Mouse (Mus musculus) liver, postnatal 0 days (tissue): Measurements from ENCODE around the gene Mcm10. TPM values are rescaled to one million over a fixed set of nuclear protein-coding genes. Genes with fewer than 3 reads are reported as not detected.

Experiments
- ATAC-seq: fragments of 200-750 bp; cut with Nextera tagmentation; 2 replicates; pipeline ENCODE4 v1.8.0; 2017; ENCODE audit warnings: mild to moderate bottlenecking, moderate library complexity
- DNase-seq: peaks from one replicate; pipeline ENCODE4 v3.0.0-alpha.2; 2016
- H3K27ac ChIP-seq: fragments of 300-500 bp; sonication (generic); 2 replicates; pipeline ENCODE4 v1.5.1; 2014; ENCODE audit warnings: antibody characterized with exemption, moderate library complexity, mild to moderate bottlenecking, low read depth
- H3K27me3 ChIP-seq: fragments of 300-500 bp; sonication (generic); 2 replicates; pipeline ENCODE4 v1.6.1; 2014; ENCODE audit warnings: low read length, control low read depth, mixed read lengths; ENCODE audit not compliant: insufficient read depth
- H3K36me3 ChIP-seq: fragments of 300-500 bp; sonication (generic); replicated peaks from 2 replicates; pipeline ENCODE4 v1.6.1; 2014; ENCODE audit warnings: mild to moderate bottlenecking, control low read depth, low read length, moderate library complexity, mixed read lengths; ENCODE audit not compliant: insufficient read depth
- H3K4me1 ChIP-seq: fragments of 300-500 bp; sonication (generic); 2 replicates; pipeline ENCODE4 v1.6.1; 2014; ENCODE audit warnings: antibody characterized with exemption, mild to moderate bottlenecking, control low read depth; ENCODE audit not compliant: insufficient read depth
- H3K4me2 ChIP-seq: fragments of 300-500 bp; sonication (generic); 2 replicates; pipeline ENCODE4 v1.6.1; 2014; ENCODE audit warnings: low read depth, mild to moderate bottlenecking, low read length, moderate library complexity, mixed read lengths
- H3K4me3 ChIP-seq: fragments of 300-500 bp; sonication (generic); 2 replicates; pipeline ENCODE4 v1.5.1; 2014; ENCODE audit warnings: low read depth, low read length
- H3K9ac ChIP-seq: fragments of 300-500 bp; sonication (generic); replicated peaks from 2 replicates; pipeline ENCODE4 v1.6.1; 2014; ENCODE audit warnings: mild to moderate bottlenecking, moderate library complexity
- H3K9me3 ChIP-seq: fragments of 300-500 bp; sonication (generic); 2 replicates; pipeline ENCODE4 v1.6.1; 2016; ENCODE audit warnings: mild to moderate bottlenecking, control low read depth, low read length, mixed read lengths
- CTCF ChIP-seq: sonication (generic); IDR thresholded peaks from 2 replicates; pipeline ENCODE4 v1.5.1; 2016; ENCODE audit warnings: antibody characterized with exemption, low read depth
- EP300 ChIP-seq: IDR thresholded peaks from 2 replicates; pipeline ENCODE4 v1.6.1; 2016; ENCODE audit warnings: antibody characterized with exemption, low read depth, mild to moderate bottlenecking
- WGBS: fragments of 180-500 bp; shearing (Covaris S2); extraction: QIAGEN DNeasy Blood & Tissue Kit; methylation state at CpG from one replicate; pipeline ENCODE4 v1.1.7; 2014; ENCODE audit not compliant: insufficient replicate concordance; 5-methylcytosine and 5-hydroxymethylcytosine counted together
- polyA plus RNA-seq: library from polyadenylated mRNA; unstranded; fragments of >200 nt; fragmentation: Nextera tagmentation; extraction: Ambion mirVana; gene quantifications from 2 replicates; pipeline ENCODE4 v1.2.1, GENCODE M21; 2015

Mcm10 gene
- polyA plus RNA-seq, 1 experiment from 2014 or later: 12.2 TPM

- H3K9ac ChIP-seq: no peak overlapping the region
- H3K4me2 ChIP-seq: no peak overlapping the region
- H3K27ac ChIP-seq: no peak overlapping the region
- ATAC-seq: no peak
- 83% methylated on average over 6 of the region's 6 CpGs for WGBS
- no peaks in the 10 kb centered on the region for H3K4me1 ChIP-seq
- no peak for DNase-seq
- H3K27me3 ChIP-seq: no peaks in the 10 kb centered on the region
- no peak overlapping the region for H3K4me3 ChIP-seq
- no peak for TF ChIP-seq EP300
- no peak for TF ChIP-seq CTCF
- no peaks in the 10 kb centered on the region for H3K9me3 ChIP-seq
- H3K36me3 ChIP-seq: peaks cover 73% of the 10 kb centered on the region
Observed at GRCm38 (mm10) chr2:5027057-5027456, 14.5 kb upstream of the Mcm10 start.

DNA sequence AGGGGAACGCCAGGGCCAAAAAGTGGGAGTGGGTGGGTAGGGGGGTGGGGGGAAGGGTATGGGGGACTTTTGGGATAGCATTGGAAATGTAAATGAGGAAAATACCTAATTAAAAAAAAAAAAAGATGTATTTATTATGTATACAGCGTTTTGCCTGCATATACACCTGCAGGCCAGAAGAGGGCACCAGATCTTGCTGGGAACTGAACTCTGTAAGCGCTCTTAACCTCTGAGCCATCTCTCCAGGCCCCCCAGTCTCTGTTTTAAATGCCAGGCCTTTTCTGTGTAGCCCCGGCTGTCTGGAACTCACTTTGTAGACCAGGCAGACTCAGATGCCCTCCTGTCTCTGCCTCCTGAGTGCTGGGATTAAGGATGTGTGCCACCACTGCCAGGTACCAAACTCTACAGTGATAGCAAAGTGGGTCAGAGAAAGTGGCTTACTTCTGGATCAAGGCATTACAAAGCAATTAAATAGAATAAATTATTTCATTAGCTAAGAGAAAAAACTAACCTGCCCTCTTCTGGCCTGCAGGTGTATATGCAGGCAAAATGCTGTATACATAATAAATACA is 12.7 kb upstream of the Mcm10 start:
- peaks cover 73% of the 10 kb centered on the region for H3K36me3 ChIP-seq
- H3K4me1 ChIP-seq: no peaks in the 10 kb centered on the region
- no peak overlapping the region for H3K4me2 ChIP-seq
- ATAC-seq (no peak), DNase-seq (no peak)
- no peaks in the 10 kb centered on the region for H3K27me3 ChIP-seq
- H3K9me3 ChIP-seq: no peaks in the 10 kb centered on the region
- TF ChIP-seq CTCF: peak; percentile 72
- no peak for TF ChIP-seq EP300
- no peak overlapping the region for H3K9ac ChIP-seq
- WGBS: 50% methylated on average over 3 of the region's 4 CpGs
- H3K4me3 ChIP-seq: no peak overlapping the region
- H3K27ac ChIP-seq: no peak overlapping the region

GRCm38 (mm10) chr2:5023699-5024399 is 11.3 kb upstream of the Mcm10 start:
- no peak overlapping the region for H3K27ac ChIP-seq
- WGBS: 77% methylated on average over 14 of the region's 14 CpGs
- H3K4me1 ChIP-seq: no peaks in the 10 kb centered on the region
- DNase-seq (no peak), ATAC-seq (no peak)
- H3K4me3 ChIP-seq: no peak overlapping the region
- no peaks in the 10 kb centered on the region for H3K9me3 ChIP-seq
- H3K9ac ChIP-seq: no peak overlapping the region
- H3K27me3 ChIP-seq: no peaks in the 10 kb centered on the region
- no peak overlapping the region for H3K4me2 ChIP-seq
- H3K36me3 ChIP-seq: peaks cover 66% of the 10 kb centered on the region
- TF ChIP-seq CTCF: no peak
- no peak for TF ChIP-seq EP300

DNA sequence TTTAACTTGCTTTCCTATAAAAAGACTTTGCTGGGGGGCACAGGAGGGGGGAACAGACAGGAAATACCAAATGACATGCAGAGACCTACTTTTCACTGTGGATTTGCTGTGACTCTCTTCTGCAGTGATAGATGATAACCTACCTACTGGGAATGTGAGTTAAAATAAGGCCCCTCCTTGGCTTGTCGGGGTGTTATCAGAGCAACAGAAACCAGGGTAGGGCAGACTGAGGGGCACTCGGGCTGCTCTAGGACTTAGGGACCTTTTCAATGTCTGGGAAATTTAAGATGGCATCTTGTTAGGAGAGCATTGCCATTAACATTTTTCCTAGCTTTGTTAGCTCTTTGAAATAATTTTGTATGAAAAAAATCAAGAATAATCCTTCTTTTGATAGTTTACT is 10.7 kb upstream of the Mcm10 start:
- peaks cover 68% of the 10 kb centered on the region for H3K36me3 ChIP-seq
- no peak overlapping the region for H3K27ac ChIP-seq
- no peak overlapping the region for H3K9ac ChIP-seq
- H3K4me1 ChIP-seq: no peaks in the 10 kb centered on the region
- H3K27me3 ChIP-seq: no peaks in the 10 kb centered on the region
- no peak for ATAC-seq
- no peak overlapping the region for H3K4me2 ChIP-seq
- 42% methylated on average over 2 of the region's 2 CpGs for WGBS
- no peaks in the 10 kb centered on the region for H3K9me3 ChIP-seq
- no peak for TF ChIP-seq EP300
- TF ChIP-seq CTCF: no peak
- H3K4me3 ChIP-seq: no peak overlapping the region
- no peak for DNase-seq

GRCm38 (mm10) chr2:5019708-5020107 is 7.1 kb upstream of the Mcm10 start:
- no peak overlapping the region for H3K4me3 ChIP-seq
- no peaks in the 10 kb centered on the region for H3K4me1 ChIP-seq
- H3K9ac ChIP-seq: no peak overlapping the region
- peaks cover 43% of the 10 kb centered on the region for H3K36me3 ChIP-seq
- no peaks in the 10 kb centered on the region for H3K9me3 ChIP-seq
- ATAC-seq (no peak), DNase-seq (no peak)
- 65% methylated on average over 1 of the region's 1 CpGs for WGBS
- no peak overlapping the region for H3K27ac ChIP-seq
- no peaks in the 10 kb centered on the region for H3K27me3 ChIP-seq
- TF ChIP-seq EP300 (no peak), CTCF (no peak)
- H3K4me2 ChIP-seq: no peak overlapping the region

DNA sequence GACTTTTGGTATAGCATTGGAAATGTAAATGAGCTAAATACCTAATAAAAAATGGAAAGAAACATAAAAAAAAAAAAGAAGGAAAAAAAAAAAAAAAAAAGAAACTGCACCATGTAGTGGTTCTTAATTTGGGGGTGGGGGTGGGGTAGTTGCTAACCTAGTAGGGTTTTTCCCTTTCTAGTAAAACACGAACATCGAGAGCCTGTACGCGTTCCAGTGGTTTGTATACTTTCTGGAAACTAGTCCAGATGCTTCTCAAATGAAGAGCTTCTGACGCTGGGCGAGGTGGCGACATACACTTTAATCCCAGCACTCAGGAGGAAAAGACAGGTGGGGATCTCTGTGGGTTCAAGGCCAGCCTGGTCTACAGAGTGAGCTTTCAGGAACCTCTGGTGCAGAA is 4.3 kb upstream of the Mcm10 start:
- peaks cover 2% of the 10 kb centered on the region; the same call in 1 of the 2 replicates for H3K4me1 ChIP-seq
- peaks cover 24% of the 10 kb centered on the region for H3K36me3 ChIP-seq
- 86% methylated on average over 7 of the region's 7 CpGs for WGBS
- ATAC-seq (no peak), DNase-seq (no peak)
- H3K27ac ChIP-seq: no peak overlapping the region
- H3K27me3 ChIP-seq: no peaks in the 10 kb centered on the region
- no peak overlapping the region for H3K4me2 ChIP-seq
- TF ChIP-seq CTCF (no peak), EP300 (no peak)
- no peak overlapping the region for H3K9ac ChIP-seq
- H3K4me3 ChIP-seq: no peak overlapping the region
- no peaks in the 10 kb centered on the region for H3K9me3 ChIP-seq
